Mouse (Mus musculus) retina, embryonic 14.5 days (tissue): ENCODE data around the gene Gm28305.

Experiments used
- DNase-seq: peaks from one replicate; pipeline ENCODE4 v3.0.0-alpha.2; 2015; ENCODE audit warnings: low spot score

Gm28305 gene

DNA sequence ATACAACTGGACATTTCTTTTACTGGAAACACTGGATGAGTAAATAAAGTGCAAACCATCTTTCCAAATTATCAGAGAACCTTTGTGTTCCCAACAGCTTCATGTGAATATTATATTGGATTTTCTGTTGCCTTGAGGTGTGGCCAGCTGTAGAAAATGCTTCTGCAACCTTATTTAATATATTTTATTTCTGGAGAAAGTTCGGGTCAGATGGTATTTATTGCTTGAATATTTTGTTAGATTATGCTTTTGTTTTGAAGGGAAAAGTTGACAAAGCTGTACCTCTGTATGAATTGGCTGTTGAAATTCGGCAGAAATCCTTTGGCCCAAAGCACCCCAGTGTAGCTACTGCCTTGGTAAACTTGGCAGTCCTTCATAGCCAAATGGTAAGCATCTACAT, at the start of gene Gm28305:
Gene Gm28305, plus strand, starts transcription at position 301 of the 400 bp plus-strand sequence.
- no peak for DNase-seq

DNA sequence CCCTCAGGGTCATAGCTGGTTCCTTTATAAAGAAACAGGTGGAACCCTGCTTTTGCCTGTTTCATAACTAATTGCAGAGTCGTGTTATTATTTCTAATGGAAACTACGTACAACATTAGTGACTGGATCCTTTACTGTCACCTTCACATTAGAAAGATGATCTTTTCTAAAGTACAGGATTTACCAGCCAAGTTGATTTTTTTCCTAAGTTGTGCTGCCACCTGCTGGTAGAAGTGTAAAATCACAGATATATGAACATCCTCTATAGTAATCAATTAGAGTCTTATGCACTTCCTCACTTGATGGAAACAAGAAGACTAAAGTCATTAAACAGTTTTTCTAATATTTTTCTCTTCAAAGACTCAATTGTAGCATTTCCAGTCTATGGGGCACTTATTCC, 44.0 kb upstream of the Gm28305 start:
- peak; percentile 81 for DNase-seq

- DNase-seq, result no peak
Observed at GRCm38 (mm10) chr9:104000601-104001000, 39.9 kb upstream of the Gm28305 start.

DNA sequence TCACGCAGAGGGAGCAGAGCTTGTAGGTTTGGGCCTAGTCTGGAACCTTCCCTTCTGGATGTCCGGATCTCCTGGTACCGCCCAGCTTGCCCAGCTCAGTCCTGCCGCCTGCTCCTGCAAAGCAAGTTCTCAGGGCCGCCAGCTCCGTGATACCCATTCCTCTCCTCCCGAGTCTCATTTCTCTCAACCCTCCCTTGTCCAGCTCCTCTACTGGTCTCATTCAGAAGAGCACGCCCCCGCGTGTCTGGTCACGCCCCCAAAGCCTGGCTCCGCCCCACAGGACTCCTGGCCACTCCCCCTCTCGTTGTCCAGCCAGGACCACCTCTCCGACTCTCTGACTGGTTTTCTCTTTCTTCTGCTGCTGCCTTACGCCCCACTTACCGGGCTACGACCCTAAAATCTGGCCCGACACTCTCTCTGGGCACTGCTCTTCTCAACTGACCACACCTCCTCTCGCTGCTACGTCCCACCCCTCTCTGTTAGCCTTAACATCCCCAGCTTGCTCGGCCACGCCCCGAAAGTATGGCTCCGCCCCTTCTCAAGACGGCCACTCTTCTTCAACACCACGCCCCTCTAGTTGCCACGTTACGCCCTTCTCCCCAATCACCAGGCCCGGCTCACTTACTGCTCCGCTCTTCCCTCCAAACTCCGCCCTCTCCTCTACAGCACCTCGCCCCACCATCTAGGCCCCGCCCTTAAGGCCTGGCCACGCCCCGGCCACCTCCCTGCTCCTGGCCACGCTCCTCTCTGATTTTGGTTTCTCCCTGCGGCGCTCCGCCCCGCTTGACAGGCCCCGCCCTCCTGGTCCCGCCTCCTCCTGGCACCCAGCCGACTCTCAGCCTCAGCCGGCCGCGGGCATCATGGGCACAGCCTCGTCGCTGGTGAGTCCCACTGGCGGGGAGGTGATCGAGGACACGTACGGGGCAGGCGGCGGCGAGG, 38.3 kb upstream of the Gm28305 start, which contains the start of gene Nphp3:
Gene Nphp3, plus strand, starts transcription at position 624 of the 939 bp plus-strand sequence.
- peak; percentile 99 for DNase-seq

GRCm38 (mm10) chr9:104002913-104003330, 37.5 kb upstream of the Gm28305 start:
- DNase-seq, result peak; percentile 80

DNA sequence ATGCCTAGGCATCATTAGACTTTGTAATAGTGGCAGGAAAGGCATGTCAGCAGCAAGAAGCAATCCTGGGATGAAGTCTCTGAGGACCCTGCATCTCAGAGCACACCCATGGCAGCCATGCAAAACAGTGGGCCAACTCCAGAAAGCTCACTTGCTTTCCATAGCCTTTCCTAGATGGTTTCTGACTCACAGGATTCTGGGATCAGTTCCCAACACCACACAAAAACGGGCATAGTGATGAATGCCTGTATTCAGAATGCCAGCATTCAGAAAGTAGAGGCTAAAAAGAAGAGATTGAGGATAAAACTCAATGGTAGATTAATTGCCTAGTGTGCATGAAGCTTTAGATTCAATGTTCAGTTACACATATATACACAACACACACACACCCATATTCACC, 25.9 kb upstream of the Gm28305 start:
- no peak for DNase-seq

- no peak for DNase-seq
Observed at GRCm38 (mm10) chr9:104021026-104021425, 19.4 kb upstream of the Gm28305 start.

GRCm38 (mm10) chr9:104027186-104027585, 13.3 kb upstream of the Gm28305 start:
- no peak for DNase-seq

DNA sequence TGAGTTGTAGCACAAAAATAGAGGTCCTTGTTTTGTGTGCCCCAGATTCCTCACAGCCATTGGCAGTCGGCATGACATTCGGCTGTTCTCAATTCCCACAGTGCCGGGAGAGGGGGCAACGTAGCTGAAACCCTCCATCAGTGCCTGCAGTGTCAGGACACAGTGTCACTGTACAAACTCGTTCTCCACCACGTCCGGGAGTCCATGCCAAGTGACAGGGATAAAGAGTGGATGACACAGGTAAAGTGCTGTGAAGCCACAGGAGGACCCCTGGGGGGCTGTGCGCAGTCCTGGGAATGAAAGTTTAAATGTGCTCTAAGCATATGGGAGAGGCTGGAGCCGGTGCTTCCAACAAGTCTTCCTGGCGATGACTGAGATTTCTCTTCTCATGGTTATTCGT, 10.6 kb upstream of the Gm28305 start:
- DNase-seq, result no peak

- DNase-seq, result no peak
Observed at GRCm38 (mm10) chr9:104034231-104034630, 6.2 kb upstream of the Gm28305 start.

- DNase-seq, result no peak
Observed at GRCm38 (mm10) chr9:104034718-104035117, 5.7 kb upstream of the Gm28305 start.

DNA sequence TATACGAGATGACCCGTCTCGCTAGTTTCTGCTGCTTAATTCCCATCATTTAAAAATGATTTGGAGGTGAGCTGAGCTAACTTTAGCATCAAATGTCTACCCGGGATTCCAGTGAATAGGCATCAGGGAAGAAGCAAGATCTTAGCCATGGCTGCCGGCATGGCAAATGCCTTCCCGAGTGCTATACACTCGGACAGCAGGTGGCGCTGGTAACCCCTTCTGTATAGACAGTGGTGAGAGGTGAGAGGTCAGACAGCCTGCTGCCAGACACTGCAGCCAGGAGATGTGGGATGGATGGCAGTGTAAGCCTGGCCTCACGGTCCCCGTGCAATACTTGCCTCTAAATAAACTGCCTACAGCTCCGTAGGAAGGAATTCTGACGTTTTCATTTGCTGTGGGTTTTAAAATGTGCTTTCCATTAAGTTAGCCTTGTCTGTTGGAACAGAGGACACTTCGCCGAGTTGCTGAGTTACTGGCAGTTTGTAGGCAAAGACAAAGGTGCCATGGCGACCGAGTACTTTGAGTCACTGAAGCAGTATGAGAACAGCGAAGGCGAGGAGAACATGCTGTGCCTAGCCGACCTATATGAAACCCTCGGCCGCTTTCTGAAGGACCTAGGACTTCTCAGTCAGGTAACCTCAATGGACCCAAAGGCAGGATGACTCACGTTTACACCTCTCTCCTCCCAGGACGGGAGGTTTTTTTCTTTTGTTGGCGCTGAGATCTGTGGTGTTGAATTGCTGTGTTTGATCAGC, 5.0 kb upstream of the Gm28305 start:
- peak; percentile 89 for DNase-seq

DNA sequence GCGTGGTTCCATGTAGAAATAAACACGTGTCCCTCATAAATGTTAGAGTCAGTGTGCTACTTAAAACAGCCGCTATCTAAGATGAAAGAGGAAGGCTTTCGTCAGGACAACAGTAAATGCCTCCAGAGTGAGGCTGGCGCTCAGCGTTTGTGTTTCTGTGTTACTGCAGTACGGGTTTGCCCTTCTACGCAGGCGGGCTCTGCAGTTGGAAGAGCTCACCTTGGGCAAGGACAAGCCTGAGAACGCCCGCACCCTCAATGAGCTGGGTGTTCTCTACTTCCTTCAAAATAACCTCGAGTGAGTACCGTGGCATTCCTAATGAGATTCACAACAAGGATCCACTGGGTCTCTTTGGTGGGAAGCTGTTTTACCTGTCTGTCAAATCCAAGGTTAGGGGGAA, 2.2 kb upstream of the Gm28305 start:
- no peak for DNase-seq

DNA sequence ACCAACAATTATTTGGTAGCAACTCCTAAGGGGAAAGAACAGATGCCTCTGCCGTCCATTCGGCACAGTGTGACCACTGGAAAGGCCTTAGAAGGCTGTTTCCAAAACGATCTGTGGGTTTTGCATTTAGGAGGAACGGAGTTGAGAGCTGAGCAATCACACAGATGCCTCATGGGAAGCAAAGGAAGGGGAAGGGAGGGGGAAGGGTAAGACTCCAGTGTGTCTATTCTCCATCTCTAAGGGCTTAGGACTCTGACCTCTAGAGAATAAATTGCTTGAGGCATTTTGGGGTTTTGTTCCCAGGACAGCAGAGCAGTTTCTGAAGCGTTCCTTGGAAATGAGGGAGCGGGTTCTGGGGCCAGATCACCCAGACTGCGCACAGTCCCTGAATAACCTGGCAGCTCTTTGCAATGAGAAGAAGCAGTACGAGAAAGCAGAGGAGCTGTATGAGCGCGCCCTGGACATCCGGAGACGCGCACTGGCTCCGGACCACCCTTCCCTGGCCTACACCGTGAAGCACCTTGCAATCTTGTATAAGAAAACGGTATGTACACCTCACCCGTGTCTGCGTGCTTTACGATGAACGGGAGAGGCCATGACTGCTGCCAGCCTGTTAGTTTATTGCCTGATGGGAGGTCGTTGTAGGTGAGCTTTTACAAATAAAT, 1.3 kb upstream of the Gm28305 start:
- DNase-seq, result no peak

GRCm38 (mm10) chr9:104039742-104040141, 720 bp upstream of the Gm28305 start:
- DNase-seq, result no peak

- no peak for DNase-seq
Observed at GRCm38 (mm10) chr9:104043676-104044075, 3.2 kb downstream of the Gm28305 start.

DNA sequence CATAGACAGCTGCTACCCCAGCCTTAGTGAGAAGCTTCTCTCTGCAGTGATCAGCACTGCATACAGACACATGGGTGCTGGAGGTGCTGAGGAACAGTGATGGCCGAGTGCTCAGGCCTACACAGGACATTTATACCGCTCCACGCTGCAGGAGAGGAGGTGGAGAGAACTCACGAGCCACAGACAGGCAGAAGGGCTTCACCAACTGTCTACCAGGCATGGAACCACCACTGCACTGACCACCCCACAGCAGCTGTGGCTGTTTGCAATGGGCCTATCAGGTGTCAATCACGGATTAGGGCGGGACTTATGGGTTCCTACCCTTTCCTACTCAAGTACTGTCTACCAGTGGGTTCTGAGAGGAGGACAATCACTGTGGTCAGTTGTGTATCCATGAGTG, 10.6 kb downstream of the Gm28305 start:
- no peak for DNase-seq

DNA sequence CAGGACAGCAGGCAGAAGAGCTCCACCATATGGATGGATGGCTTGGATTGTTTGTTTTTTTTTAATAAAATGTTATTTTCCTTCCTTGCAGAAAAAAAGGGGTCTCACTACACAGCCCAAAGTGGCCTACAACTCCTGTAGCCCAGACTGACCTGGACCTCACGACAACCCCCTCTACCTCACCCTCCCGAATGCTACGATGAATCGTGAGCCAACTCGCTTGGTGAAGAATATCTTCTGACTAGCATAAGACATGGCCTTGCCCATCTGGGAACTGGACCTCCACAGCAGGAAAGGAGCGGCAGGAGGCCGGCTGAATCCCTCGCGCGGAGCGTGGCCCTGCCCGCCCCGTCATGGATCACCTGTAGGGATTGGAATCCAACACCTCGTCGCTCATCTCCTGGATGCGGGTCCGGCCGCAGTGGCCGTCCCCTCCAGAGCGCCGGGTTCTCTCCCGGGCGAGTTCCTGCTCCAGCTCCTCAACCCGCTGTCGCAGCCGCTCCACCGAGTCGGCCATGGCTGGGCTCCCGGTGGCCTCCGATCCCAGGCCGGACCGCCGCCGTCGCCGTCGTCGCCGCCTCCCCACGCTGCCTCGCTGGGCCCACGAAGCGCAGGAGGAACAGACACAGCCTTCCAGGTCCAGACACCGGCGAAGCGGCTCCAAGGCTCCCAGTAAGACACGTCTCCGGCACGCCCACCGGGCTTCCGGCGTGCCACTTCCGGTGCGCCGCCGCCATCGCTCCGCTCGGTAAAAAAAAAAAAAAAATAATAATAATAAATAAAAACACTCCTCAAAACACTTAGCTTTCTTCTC, 22.2 kb downstream of the Gm28305 start, which contains the start of gene Uba5:
Gene Uba5, minus strand, starts transcription at position 705 of the 814 bp plus-strand sequence.
- DNase-seq, result no peak

DNA sequence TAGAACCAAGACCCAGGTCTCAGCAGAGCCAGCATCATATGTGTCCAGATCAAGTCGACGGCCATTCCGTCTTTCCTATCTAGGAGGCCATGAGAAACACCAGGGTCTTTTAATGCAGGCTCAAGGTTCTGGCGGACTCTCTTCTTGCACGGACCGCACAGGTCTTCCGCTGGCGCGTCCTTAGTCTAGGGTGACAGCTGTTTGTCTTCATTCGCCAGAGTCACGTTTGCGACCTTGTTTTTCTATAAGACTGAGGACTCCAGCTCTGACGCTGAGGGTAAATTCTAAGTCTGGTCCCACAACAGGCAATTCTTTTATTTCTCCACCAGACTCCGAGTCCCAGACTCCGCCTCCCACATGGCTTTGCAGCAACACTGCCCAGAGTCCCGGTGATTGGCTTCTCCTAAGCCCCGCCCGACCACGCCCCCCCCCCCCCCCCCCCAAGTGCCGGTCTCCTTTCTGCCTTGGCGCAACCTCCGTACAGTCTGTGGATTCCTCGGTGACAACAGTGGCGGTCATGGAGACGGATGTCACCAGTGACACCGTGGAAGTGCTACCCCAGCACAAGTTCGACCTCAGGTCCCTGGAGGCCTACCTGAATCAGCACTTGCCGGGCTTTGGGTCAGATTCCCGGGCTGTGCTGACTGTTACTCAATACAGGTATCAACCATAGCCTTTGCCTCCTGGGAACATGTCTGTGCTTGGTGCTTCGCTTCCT, 22.9 kb downstream of the Gm28305 start, which contains the start of gene Acad11:
Gene Acad11, plus strand, starts transcription at position 134 of the 718 bp plus-strand sequence.
- peak; percentile 94 for DNase-seq

- DNase-seq, result no peak
Observed at GRCm38 (mm10) chr9:104064571-104064970, 24.1 kb downstream of the Gm28305 start.

- no peak for DNase-seq
Observed at GRCm38 (mm10) chr9:104070241-104070640, 29.8 kb downstream of the Gm28305 start.
